Comparison of ENCODE assay signal across 45 mouse cellular contexts in genomic region chr2:164192279-164192678, GRCm38 (mm10). TPM values are rescaled to one million over a fixed set of nuclear protein-coding genes. Genes with fewer than 3 reads are reported as not detected.
"Had no signal": no experiment of that assay in that cellular context is flagged by ENCODE, and none has a peak within 500 bp of the region (broad histone marks: within the 10 kb centered on the region; RNA-seq: fewer than 3 reads in every experiment).

No protein-coding gene starts in this region.

- H3K4me3 ChIP-seq: left cerebral cortex, adult 2 months; limb, embryonic 10.5 days; limb, embryonic 12.5 days; limb, embryonic 13.5 days; limb, embryonic 15.5 days; liver, embryonic 13.5 days; liver, embryonic 15.5 days; lung, embryonic 15.5 days; megakaryocyte, embryonic 14.5 days; midbrain, embryonic 10.5 days; midbrain, embryonic 12.5 days; midbrain, embryonic 13.5 days; midbrain, embryonic 15.5 days; myocyte had no signal

- H3K4me1 ChIP-seq: limb, embryonic 10.5 days; limb, embryonic 12.5 days; limb, embryonic 13.5 days; limb, embryonic 15.5 days; liver, embryonic 13.5 days; liver, embryonic 15.5 days; lung, embryonic 15.5 days; megakaryocyte, embryonic 14.5 days; midbrain, embryonic 10.5 days; midbrain, embryonic 12.5 days; midbrain, embryonic 13.5 days; midbrain, embryonic 15.5 days had no signal

- DNase-seq: left cerebral cortex, postnatal 4 days; liver; liver, embryonic 13.5 days; liver, postnatal 0 days; lung, adult 18-20 months; lung, adult 2 months; lung, embryonic 14.5 days; lung, postnatal 10 days; lung, postnatal 14 days; lung, postnatal 4 days; midbrain, embryonic 14.5 days had no signal

- H3K9me3 ChIP-seq: limb, embryonic 10.5 days; limb, embryonic 12.5 days; limb, embryonic 13.5 days; limb, embryonic 15.5 days; liver, embryonic 13.5 days; liver, embryonic 15.5 days; lung, embryonic 15.5 days; midbrain, embryonic 10.5 days; midbrain, embryonic 12.5 days; midbrain, embryonic 13.5 days; midbrain, embryonic 15.5 days had no signal

- ATAC-seq: liver, postnatal 0 days; lung, postnatal 0 days; midbrain, embryonic 13.5 days; midbrain, embryonic 15.5 days; midbrain, embryonic 16.5 days had no signal

- H3K36me3 ChIP-seq: limb, embryonic 10.5 days; limb, embryonic 12.5 days; limb, embryonic 13.5 days; limb, embryonic 15.5 days; liver, embryonic 13.5 days; liver, embryonic 15.5 days; lung, embryonic 15.5 days; midbrain, embryonic 10.5 days; midbrain, embryonic 12.5 days; midbrain, embryonic 13.5 days; midbrain, embryonic 15.5 days had no signal

- H3K9ac ChIP-seq: limb, embryonic 12.5 days; limb, embryonic 13.5 days; limb, embryonic 15.5 days; liver, embryonic 13.5 days; liver, embryonic 14.5 days; liver, embryonic 15.5 days; liver, postnatal 0 days; lung, embryonic 14.5 days; lung, embryonic 15.5 days; midbrain, embryonic 12.5 days; midbrain, embryonic 13.5 days; midbrain, embryonic 15.5 days had no signal

- H3K27me3 ChIP-seq: limb, embryonic 13.5 days; limb, embryonic 15.5 days; liver, embryonic 13.5 days; liver, embryonic 15.5 days; lung, embryonic 15.5 days; midbrain, embryonic 12.5 days; midbrain, embryonic 13.5 days; midbrain, embryonic 15.5 days had no signal

- H3K27ac ChIP-seq: left cerebral cortex, adult 2 months; limb, embryonic 10.5 days; limb, embryonic 12.5 days; limb, embryonic 13.5 days; limb, embryonic 15.5 days; liver, embryonic 13.5 days; liver, embryonic 14.5 days; liver, embryonic 15.5 days; lung, embryonic 15.5 days; macrophage; midbrain, embryonic 10.5 days; midbrain, embryonic 12.5 days; midbrain, embryonic 13.5 days; midbrain, embryonic 15.5 days had no signal

- H3K4me2 ChIP-seq: limb, embryonic 12.5 days; limb, embryonic 13.5 days; limb, embryonic 15.5 days; liver, embryonic 11.5 days; liver, embryonic 13.5 days; liver, embryonic 15.5 days; lung, embryonic 14.5 days; lung, embryonic 15.5 days; midbrain, embryonic 11.5 days; midbrain, embryonic 12.5 days; midbrain, embryonic 13.5 days; midbrain, embryonic 15.5 days had no signal

RNA-seq across cellular contexts. Expression of gene Wfdc12, which starts 1.9 kb away (rescaled TPM):
- total RNA-seq: left cerebral cortex, adult 18-20 months; left cerebral cortex, adult 2 months; left cerebral cortex, adult 8-10 months; left cerebral cortex, postnatal 10 days; left cerebral cortex, postnatal 14 days; left cerebral cortex, postnatal 25 days; left cerebral cortex, postnatal 36 days; left cerebral cortex, postnatal 4 days; megakaryocyte progenitor cell, adult 5-6 weeks; megakaryocyte, adult 5-6 weeks; megakaryocyte-erythroid progenitor cell, adult 5-6 weeks; midbrain, postnatal 0 days; monocyte, adult 5-6 weeks had no signal
- polyA plus RNA-seq: limb, embryonic 10.5 days; limb, embryonic 11.5 days; limb, embryonic 12.5 days; limb, embryonic 13.5 days; liver, embryonic 11.5 days; liver, embryonic 13.5 days; liver, embryonic 14.5 days; liver, embryonic 15.5 days; liver, embryonic 16.5 days; lung, embryonic 14.5 days; lung, embryonic 15.5 days; macrophage; midbrain, embryonic 10.5 days; midbrain, embryonic 11.5 days; midbrain, embryonic 12.5 days; midbrain, embryonic 13.5 days; midbrain, embryonic 14.5 days; midbrain, embryonic 15.5 days; midbrain, embryonic 16.5 days; midbrain, postnatal 0 days; myocyte had no signal

RNA-seq across cellular contexts. Expression of gene Wfdc15a, which starts 7.7 kb away (rescaled TPM):
- total RNA-seq: left cerebral cortex, adult 18-20 months; left cerebral cortex, adult 2 months; left cerebral cortex, adult 8-10 months; left cerebral cortex, postnatal 10 days; left cerebral cortex, postnatal 14 days; left cerebral cortex, postnatal 25 days; left cerebral cortex, postnatal 36 days; left cerebral cortex, postnatal 4 days; megakaryocyte progenitor cell, adult 5-6 weeks; megakaryocyte, adult 5-6 weeks; megakaryocyte-erythroid progenitor cell, adult 5-6 weeks; midbrain, postnatal 0 days; monocyte, adult 5-6 weeks had no signal
- polyA plus RNA-seq: limb, embryonic 10.5 days; limb, embryonic 11.5 days; limb, embryonic 12.5 days; limb, embryonic 13.5 days; limb, embryonic 14.5 days; limb, embryonic 15.5 days; liver, embryonic 11.5 days; liver, embryonic 13.5 days; liver, embryonic 14.5 days; liver, embryonic 15.5 days; liver, embryonic 16.5 days; liver, postnatal 0 days; lung, adult 2 months; lung, embryonic 14.5 days; lung, embryonic 15.5 days; lung, embryonic 16.5 days; lung, postnatal 0 days; macrophage; midbrain, embryonic 10.5 days; midbrain, embryonic 11.5 days; midbrain, embryonic 12.5 days; midbrain, embryonic 13.5 days; midbrain, embryonic 14.5 days; midbrain, embryonic 15.5 days; midbrain, embryonic 16.5 days; midbrain, postnatal 0 days; myocyte had no signal

RNA-seq across cellular contexts. Expression of gene Wfdc5, which starts 9.7 kb away (rescaled TPM):
- total RNA-seq: left cerebral cortex, adult 18-20 months; left cerebral cortex, adult 2 months; left cerebral cortex, adult 8-10 months; left cerebral cortex, postnatal 10 days; left cerebral cortex, postnatal 14 days; left cerebral cortex, postnatal 25 days; left cerebral cortex, postnatal 36 days; left cerebral cortex, postnatal 4 days; megakaryocyte progenitor cell, adult 5-6 weeks; megakaryocyte, adult 5-6 weeks; megakaryocyte-erythroid progenitor cell, adult 5-6 weeks; midbrain, postnatal 0 days; monocyte, adult 5-6 weeks had no signal
- polyA plus RNA-seq: limb, embryonic 10.5 days; limb, embryonic 11.5 days; limb, embryonic 12.5 days; limb, embryonic 13.5 days; liver, embryonic 11.5 days; liver, embryonic 13.5 days; liver, embryonic 14.5 days; liver, embryonic 15.5 days; liver, embryonic 16.5 days; liver, postnatal 0 days; lung, embryonic 14.5 days; lung, embryonic 15.5 days; lung, embryonic 16.5 days; macrophage; midbrain, embryonic 10.5 days; midbrain, embryonic 11.5 days; midbrain, embryonic 12.5 days; midbrain, embryonic 13.5 days; midbrain, embryonic 14.5 days; midbrain, embryonic 15.5 days; midbrain, embryonic 16.5 days; midbrain, postnatal 0 days; myocyte had no signal

RNA-seq across cellular contexts. Expression of gene Kcns1, which starts 21.4 kb away (rescaled TPM):
- total RNA-seq: megakaryocyte, adult 5-6 weeks; monocyte, adult 5-6 weeks had no signal
- polyA plus RNA-seq: liver, embryonic 11.5 days; liver, embryonic 13.5 days; liver, embryonic 15.5 days; liver, embryonic 16.5 days; liver, postnatal 0 days; lung, embryonic 14.5 days; lung, embryonic 15.5 days; lung, embryonic 16.5 days; lung, postnatal 0 days; macrophage; midbrain, embryonic 10.5 days; myocyte had no signal

RNA-seq across cellular contexts. Expression of gene Wfdc15b, which starts 29.2 kb away (rescaled TPM):
- total RNA-seq: left cerebral cortex, adult 18-20 months; left cerebral cortex, adult 2 months; left cerebral cortex, adult 8-10 months; left cerebral cortex, postnatal 10 days; left cerebral cortex, postnatal 14 days; left cerebral cortex, postnatal 25 days; left cerebral cortex, postnatal 36 days; left cerebral cortex, postnatal 4 days; megakaryocyte progenitor cell, adult 5-6 weeks; megakaryocyte, adult 5-6 weeks; megakaryocyte-erythroid progenitor cell, adult 5-6 weeks; midbrain, postnatal 0 days; monocyte, adult 5-6 weeks had no signal
- polyA plus RNA-seq: limb, embryonic 10.5 days; limb, embryonic 11.5 days; limb, embryonic 12.5 days; limb, embryonic 13.5 days; limb, embryonic 14.5 days; limb, embryonic 15.5 days; liver, embryonic 11.5 days; liver, embryonic 13.5 days; liver, embryonic 15.5 days; lung, embryonic 14.5 days; lung, embryonic 16.5 days; lung, postnatal 0 days; macrophage; midbrain, embryonic 10.5 days; midbrain, embryonic 11.5 days; midbrain, embryonic 12.5 days; midbrain, embryonic 13.5 days; midbrain, embryonic 14.5 days; midbrain, embryonic 15.5 days; midbrain, embryonic 16.5 days; midbrain, postnatal 0 days; myocyte had no signal
